Mouse (Mus musculus): ENCODE results near the gene Trmt112. TPM values are rescaled to one million over a fixed set of nuclear protein-coding genes. Genes with fewer than 3 reads are reported as not detected.
"Not testable (repeated sequence)": the region's sequence is repeated elsewhere in the genome, so short reads cannot be mapped to it uniquely, and the experiment has no call there.

The Trmt112 gene
- polyA plus RNA-seq, 1 experiment from 2014 or later = 137 TPM

GRCm38 (mm10) chr19:6876799-6877198, 32.7 kb upstream of the Trmt112 start:
- no peaks in the 10 kb centered on the region for H3K4me1 ChIP-seq (replicated peaks; ENCODE audit: control insufficient read depth, insufficient read depth, low read length)
- H3K9me3 ChIP-seq (ENCODE audit: control insufficient read depth, low read length) = peaks cover 7% of the 10 kb centered on the region
- no peak overlapping the region for H3K4me2 ChIP-seq (ENCODE audit: low read depth, low read length)
- no peak for ATAC-seq (ENCODE audit: low read depth)
- no peak overlapping the region for H3K4me3 ChIP-seq (ENCODE audit: low read length)
- H3K27ac ChIP-seq (ENCODE audit: low read length) = no peak overlapping the region
- no peak overlapping the region for H3K9ac ChIP-seq (ENCODE audit: low read length)
- H3K36me3 ChIP-seq (ENCODE audit: control insufficient read depth, insufficient read depth, low read length) = no peaks in the 10 kb centered on the region
- H3K27me3 ChIP-seq (ENCODE audit: control insufficient read depth, insufficient read depth, low read depth, low read length) = no peaks in the 10 kb centered on the region

GRCm38 (mm10) chr19:6877965-6878364, 31.5 kb upstream of the Trmt112 start:
- Histone ChIP-seq H3K36me3 (ENCODE audit: control insufficient read depth, insufficient read depth, low read length) (no peaks in the 10 kb centered on the region), H3K9me3 (ENCODE audit: control insufficient read depth, low read length) (peaks cover 7% of the 10 kb centered on the region), H3K9ac (ENCODE audit: low read length) (no peak overlapping the region), H3K4me1 (replicated peaks; ENCODE audit: control insufficient read depth, insufficient read depth, low read length) (no peaks in the 10 kb centered on the region), H3K4me3 (ENCODE audit: low read length) (no peak overlapping the region), H3K4me2 (ENCODE audit: low read depth, low read length) (no peak overlapping the region), H3K27ac (ENCODE audit: low read length) (no peak overlapping the region), H3K27me3 (ENCODE audit: control insufficient read depth, insufficient read depth, low read depth, low read length) (no peaks in the 10 kb centered on the region)
- WGBS = 74% methylated on average over 4 of the region's 4 CpGs
- ATAC-seq (ENCODE audit: low read depth) = no peak

DNA sequence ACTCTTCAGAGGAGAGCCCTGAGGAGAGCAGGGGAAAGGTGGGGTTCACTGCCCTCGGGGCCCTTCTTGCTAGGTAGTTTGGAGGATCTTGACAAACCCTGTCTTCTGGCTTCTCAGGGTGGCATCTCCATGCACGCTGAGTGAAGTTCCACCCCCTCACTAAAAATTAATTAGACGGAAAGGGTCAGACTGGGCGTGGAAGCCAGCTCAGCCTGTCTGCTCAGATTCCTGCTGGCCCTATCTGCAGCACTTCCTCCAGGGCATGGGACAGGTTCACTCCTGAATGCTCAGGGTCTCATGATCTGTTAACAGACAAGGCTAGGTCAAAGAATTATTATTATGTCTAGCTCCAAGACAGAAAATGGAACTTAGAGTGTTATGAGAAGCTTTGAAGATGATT, 17.0 kb upstream of the Trmt112 start:
- Histone ChIP-seq H3K4me2 (ENCODE audit: low read depth, low read length) (no peak overlapping the region), H3K4me3 (ENCODE audit: low read length) (no peak overlapping the region)
- WGBS = 49% methylated on average over 4 of the region's 4 CpGs

GRCm38 (mm10) chr19:6893731-6894451, 15.6 kb upstream of the Trmt112 start:
- H3K36me3 ChIP-seq (ENCODE audit: control insufficient read depth, insufficient read depth, low read length) = no peaks in the 10 kb centered on the region
- H3K27ac ChIP-seq (ENCODE audit: low read length) = no peak overlapping the region
- no peak overlapping the region for H3K9ac ChIP-seq (ENCODE audit: low read length)
- H3K4me2 ChIP-seq (ENCODE audit: low read depth, low read length) = no peak overlapping the region
- no peaks in the 10 kb centered on the region for H3K9me3 ChIP-seq (ENCODE audit: control insufficient read depth, low read length)
- no peak overlapping the region for H3K4me3 ChIP-seq (ENCODE audit: low read length)
- no peaks in the 10 kb centered on the region for H3K27me3 ChIP-seq (ENCODE audit: control insufficient read depth, insufficient read depth, low read depth, low read length)
- no peak for ATAC-seq (ENCODE audit: low read depth)
- 90% methylated on average over 14 of the region's 14 CpGs for WGBS
- no peaks in the 10 kb centered on the region for H3K4me1 ChIP-seq (replicated peaks; ENCODE audit: control insufficient read depth, insufficient read depth, low read length)

More for the DNA sequence above, 17.0 kb upstream of the Trmt112 start:
- ATAC-seq (ENCODE audit: low read depth) = no peak
- H3K27ac ChIP-seq (ENCODE audit: low read length) = no peak overlapping the region
- H3K36me3 ChIP-seq (ENCODE audit: control insufficient read depth, insufficient read depth, low read length) = no peaks in the 10 kb centered on the region
- no peaks in the 10 kb centered on the region for H3K9me3 ChIP-seq (ENCODE audit: control insufficient read depth, low read length)
- H3K4me1 ChIP-seq (replicated peaks; ENCODE audit: control insufficient read depth, insufficient read depth, low read length) = no peaks in the 10 kb centered on the region
- H3K27me3 ChIP-seq (ENCODE audit: control insufficient read depth, insufficient read depth, low read depth, low read length) = no peaks in the 10 kb centered on the region
- H3K9ac ChIP-seq (ENCODE audit: low read length) = no peak overlapping the region

GRCm38 (mm10) chr19:6895608-6896305, 13.7 kb upstream of the Trmt112 start:
- H3K36me3 ChIP-seq (ENCODE audit: control insufficient read depth, insufficient read depth, low read length); H3K4me3 ChIP-seq (ENCODE audit: low read length); H3K27ac ChIP-seq (ENCODE audit: low read length); ATAC-seq (ENCODE audit: low read depth); H3K9ac ChIP-seq (ENCODE audit: low read length); H3K4me1 ChIP-seq (replicated peaks; ENCODE audit: control insufficient read depth, insufficient read depth, low read length); H3K27me3 ChIP-seq (ENCODE audit: control insufficient read depth, insufficient read depth, low read depth, low read length); H3K4me2 ChIP-seq (ENCODE audit: low read depth, low read length); H3K9me3 ChIP-seq (ENCODE audit: control insufficient read depth, low read length): not testable (repeated sequence)
- WGBS = 78% methylated on average over 18 of the region's 18 CpGs

DNA sequence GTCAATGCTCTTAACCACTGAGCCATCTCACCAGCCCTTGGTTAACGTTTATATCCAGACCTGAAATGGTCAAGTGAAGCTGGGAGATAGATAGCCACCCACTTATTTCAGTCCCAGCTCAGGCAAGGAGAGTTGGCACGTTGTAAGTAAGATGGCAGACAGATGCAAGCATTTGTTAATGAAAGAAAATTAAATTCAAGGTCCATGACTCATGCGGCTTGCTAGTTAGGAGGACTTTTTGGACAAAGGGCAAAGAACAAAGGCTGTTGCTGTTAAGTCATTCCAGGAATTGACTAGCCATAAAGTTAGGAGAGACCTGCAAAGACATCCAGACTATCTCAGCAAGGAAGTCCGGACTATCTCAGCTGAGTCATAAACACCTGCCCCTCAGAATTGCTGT, 9.9 kb upstream of the Trmt112 start:
- no peak overlapping the region for H3K4me2 ChIP-seq (ENCODE audit: low read depth, low read length)
- H3K36me3 ChIP-seq (ENCODE audit: control insufficient read depth, insufficient read depth, low read length) = no peaks in the 10 kb centered on the region
- ATAC-seq (ENCODE audit: low read depth) = no peak
- H3K9me3 ChIP-seq (ENCODE audit: control insufficient read depth, low read length) = no peaks in the 10 kb centered on the region
- no peak overlapping the region for H3K4me3 ChIP-seq (ENCODE audit: low read length)
- 78% methylated on average over 4 of the region's 4 CpGs for WGBS
- no peaks in the 10 kb centered on the region for H3K27me3 ChIP-seq (ENCODE audit: control insufficient read depth, insufficient read depth, low read depth, low read length)
- no peaks in the 10 kb centered on the region for H3K4me1 ChIP-seq (replicated peaks; ENCODE audit: control insufficient read depth, insufficient read depth, low read length)
- no peak overlapping the region for H3K27ac ChIP-seq (ENCODE audit: low read length)
- H3K9ac ChIP-seq (ENCODE audit: low read length) = no peak overlapping the region

DNA sequence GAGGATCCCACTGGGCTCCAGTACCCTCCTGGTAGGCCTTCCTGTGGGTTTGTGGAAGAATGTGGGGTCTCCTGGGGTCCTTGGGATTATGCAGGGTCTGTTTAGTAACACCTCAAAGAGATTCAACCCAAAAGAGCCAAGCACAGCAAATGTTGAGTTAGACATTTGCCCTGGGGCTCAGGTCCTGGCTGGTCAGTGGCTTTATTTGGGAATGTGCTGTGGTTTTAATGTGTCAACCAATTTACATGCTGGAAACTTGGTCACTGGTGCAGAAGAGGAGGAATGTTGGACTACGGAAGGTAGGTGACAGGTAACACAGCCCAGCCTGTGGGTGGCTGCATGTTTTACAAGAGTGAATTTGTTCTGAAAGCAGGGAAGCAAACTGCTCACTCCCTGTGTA, 6.5 kb upstream of the Trmt112 start:
- H3K4me3 ChIP-seq (ENCODE audit: low read length) = no peak overlapping the region
- peaks cover 8% of the 10 kb centered on the region for H3K36me3 ChIP-seq (ENCODE audit: control insufficient read depth, insufficient read depth, low read length)
- H3K9ac ChIP-seq (ENCODE audit: low read length) = no peak overlapping the region
- H3K27me3 ChIP-seq (ENCODE audit: control insufficient read depth, insufficient read depth, low read depth, low read length) = no peaks in the 10 kb centered on the region
- no peak overlapping the region for H3K4me2 ChIP-seq (ENCODE audit: low read depth, low read length)
- H3K9me3 ChIP-seq (ENCODE audit: control insufficient read depth, low read length) = no peaks in the 10 kb centered on the region
- peaks cover 3% of the 10 kb centered on the region for H3K4me1 ChIP-seq (replicated peaks; ENCODE audit: control insufficient read depth, insufficient read depth, low read length)
- no peak for ATAC-seq (ENCODE audit: low read depth)
- H3K27ac ChIP-seq (ENCODE audit: low read length) = no peak overlapping the region
- WGBS = 89% methylated on average over 1 of the region's 1 CpGs

GRCm38 (mm10) chr19:6904846-6905245, 4.7 kb upstream of the Trmt112 start:
- ATAC-seq (ENCODE audit: low read depth) = no peak

DNA sequence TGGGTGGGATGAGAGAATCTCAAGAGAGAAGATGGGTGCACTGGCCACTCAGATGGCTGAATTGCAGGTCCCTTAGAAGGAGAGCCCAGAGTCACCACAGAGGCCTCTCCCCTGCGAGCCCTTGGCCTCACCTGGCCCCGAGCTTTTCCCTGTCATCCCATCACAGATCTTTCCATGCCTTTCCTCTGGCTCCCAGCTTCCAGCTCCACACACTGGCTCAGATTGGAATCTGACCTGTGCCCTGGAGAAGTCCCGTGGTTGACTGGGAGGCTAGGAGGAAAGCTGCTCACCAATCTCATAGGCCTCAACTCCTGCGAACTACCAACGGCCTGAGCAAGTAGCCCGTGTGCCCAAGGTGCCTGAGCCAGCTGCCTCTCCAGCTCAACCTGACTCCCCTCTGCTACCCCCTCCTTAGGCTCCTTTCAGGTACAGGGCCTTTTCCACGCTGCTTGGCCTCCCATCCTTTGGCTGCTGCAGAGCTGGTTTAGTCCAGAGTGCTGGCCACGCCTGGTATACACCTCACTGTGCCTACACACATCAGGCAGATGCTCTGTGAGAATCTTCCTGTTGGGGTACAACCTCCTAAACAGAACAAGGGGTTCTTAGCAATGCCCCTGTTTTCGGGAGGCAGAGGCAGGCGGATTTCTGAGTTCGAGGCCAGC, 3.9 kb upstream of the Trmt112 start:
- 90% methylated on average over 11 of the region's 11 CpGs for WGBS
- Histone ChIP-seq H3K27me3 (ENCODE audit: control insufficient read depth, insufficient read depth, low read depth, low read length) (no peaks in the 10 kb centered on the region), H3K9ac (ENCODE audit: low read length) (no peak overlapping the region), H3K36me3 (ENCODE audit: control insufficient read depth, insufficient read depth, low read length) (peaks cover 8% of the 10 kb centered on the region), H3K4me2 (ENCODE audit: low read depth, low read length) (no peak overlapping the region), H3K4me1 (replicated peaks; ENCODE audit: control insufficient read depth, insufficient read depth, low read length) (peaks cover 11% of the 10 kb centered on the region), H3K27ac (ENCODE audit: low read length) (no peak overlapping the region), H3K9me3 (ENCODE audit: control insufficient read depth, low read length) (no peaks in the 10 kb centered on the region), H3K4me3 (ENCODE audit: low read length) (no peak overlapping the region)
- no peak for ATAC-seq (ENCODE audit: low read depth)

More at GRCm38 (mm10) chr19:6904846-6905245, 4.7 kb upstream of the Trmt112 start:
- Histone ChIP-seq H3K9ac (ENCODE audit: low read length) (no peak overlapping the region), H3K4me2 (ENCODE audit: low read depth, low read length) (no peak overlapping the region), H3K4me1 (replicated peaks; ENCODE audit: control insufficient read depth, insufficient read depth, low read length) (peaks cover 11% of the 10 kb centered on the region), H3K36me3 (ENCODE audit: control insufficient read depth, insufficient read depth, low read length) (peaks cover 8% of the 10 kb centered on the region), H3K9me3 (ENCODE audit: control insufficient read depth, low read length) (no peaks in the 10 kb centered on the region), H3K27me3 (ENCODE audit: control insufficient read depth, insufficient read depth, low read depth, low read length) (no peaks in the 10 kb centered on the region), H3K4me3 (ENCODE audit: low read length) (no peak overlapping the region), H3K27ac (ENCODE audit: low read length) (no peak overlapping the region)
- 81% methylated on average over 2 of the region's 2 CpGs for WGBS
